Mouse (Mus musculus) kidney, adult 2 months (tissue): ENCODE results near the gene Mast4.

Source experiments
- CTCF ChIP-seq: fragments of 200-500 bp; conservative IDR thresholded peaks from 2 replicates; pipeline ENCODE4 v1.5.1; 2011; ENCODE audit warnings: low read depth, mild to moderate bottlenecking, control low read depth, low read length, moderate library complexity, mixed read lengths; ENCODE audit not compliant: insufficient read depth, insufficient read length
- POLR2A ChIP-seq: fragments of 200-500 bp; IDR thresholded peaks from one replicate; pipeline ENCODE4 v1.6.1; 2011; ENCODE audit warnings: low read depth, low read length, control low read depth

DNA sequence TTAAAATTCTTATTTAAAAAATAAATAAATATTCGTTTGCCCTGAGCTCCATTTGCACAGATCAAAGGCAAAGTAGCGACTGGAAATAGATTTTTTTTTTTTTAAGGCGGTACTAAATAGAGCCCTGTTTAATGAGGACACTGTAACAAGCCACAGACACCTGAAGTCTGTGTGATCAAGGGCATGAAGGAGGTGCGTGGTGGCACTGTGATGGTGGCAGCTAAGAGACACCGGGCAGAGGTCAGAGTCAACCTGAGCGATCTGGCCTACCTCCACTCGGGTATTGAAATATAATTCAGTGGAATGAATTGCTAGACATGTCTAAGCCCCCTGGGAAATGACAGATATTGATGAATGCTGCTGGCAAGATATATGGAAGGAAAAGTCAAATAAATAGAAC is 184.9 kb downstream of the Mast4 start:
- no peak for TF ChIP-seq POLR2A
- TF ChIP-seq CTCF = no peak
